Mouse (Mus musculus) olfactory bulb, adult 2 months (tissue): ENCODE measurements around the gene H2-Eb1.

Source experiments
- CTCF ChIP-seq: fragments of 200-500 bp; IDR thresholded peaks from 2 replicates; pipeline ENCODE4 v1.5.1; 2012; ENCODE audit warnings: low read depth, mild to moderate bottlenecking, low read length, moderate library complexity; ENCODE audit not compliant: insufficient read depth
- POLR2A ChIP-seq: fragments of 200-500 bp; IDR thresholded peaks from 2 replicates; pipeline ENCODE4 v1.6.1; 2012; ENCODE audit warnings: mild to moderate bottlenecking, low read depth, low read length, moderate library complexity; ENCODE audit not compliant: insufficient read depth

GRCm38 (mm10) chr17:34269817-34270216, 35.9 kb upstream of the H2-Eb1 start:
- TF ChIP-seq CTCF, result no peak
- TF ChIP-seq POLR2A, result no peak
